Mouse (Mus musculus) forebrain, embryonic 16.5 days (tissue): ENCODE measurements around the gene Cfap221. TPM values are rescaled to one million over a fixed set of nuclear protein-coding genes. Genes with fewer than 3 reads are reported as not detected.

ENCODE experiments used
- ATAC-seq: fragments of 200-750 bp; cut with Nextera tagmentation; 2 replicates; pipeline ENCODE4 v1.8.0; 2017; ENCODE audit warnings: mild to moderate bottlenecking, moderate library complexity
- H3K27ac ChIP-seq: fragments of 300-500 bp; sonication (generic); 2 replicates; pipeline ENCODE4 v1.5.1; 2014; ENCODE audit warnings: low read length, control low read depth
- H3K27me3 ChIP-seq: fragments of 300-500 bp; sonication (generic); replicated peaks from 2 replicates; pipeline ENCODE4 v1.6.1; 2014; ENCODE audit warnings: low read length; ENCODE audit not compliant: control insufficient read depth, insufficient read depth
- H3K36me3 ChIP-seq: fragments of 300-500 bp; sonication (generic); 2 replicates; pipeline ENCODE4 v1.6.1; 2014; ENCODE audit not compliant: control insufficient read depth, insufficient read depth
- H3K4me1 ChIP-seq: fragments of 300-500 bp; sonication (generic); replicated peaks from 2 replicates; pipeline ENCODE4 v1.6.1; 2014; ENCODE audit warnings: low read length; ENCODE audit not compliant: control insufficient read depth, insufficient read depth
- H3K4me2 ChIP-seq: fragments of 300-500 bp; sonication (generic); 2 replicates; pipeline ENCODE4 v1.6.1; 2014; ENCODE audit warnings: mild to moderate bottlenecking, low read length, control low read depth
- H3K4me3 ChIP-seq: fragments of 300-500 bp; sonication (generic); replicated peaks from 2 replicates; pipeline ENCODE4 v1.5.1; 2014; ENCODE audit warnings: mild to moderate bottlenecking, low read length, control low read depth
- H3K9ac ChIP-seq: fragments of 300-500 bp; sonication (generic); replicated peaks from 2 replicates; pipeline ENCODE4 v1.6.1; 2014; ENCODE audit warnings: low read depth, low read length, control low read depth
- H3K9me3 ChIP-seq: fragments of 300-500 bp; sonication (generic); 2 replicates; pipeline ENCODE4 v1.6.1; 2016; ENCODE audit warnings: low read length; ENCODE audit not compliant: control insufficient read depth
- WGBS: fragments of 180-500 bp; shearing (Covaris S2); extraction: QIAGEN DNeasy Blood & Tissue Kit; methylation state at CpG from one replicate; pipeline ENCODE4 v1.1.7; 2014; 5-methylcytosine and 5-hydroxymethylcytosine counted together
- polyA plus RNA-seq: library from polyadenylated mRNA; unstranded; fragments of >200 nt; fragmentation: Nextera tagmentation; extraction: Ambion mirVana; gene quantifications from 2 replicates; pipeline ENCODE4 v1.2.1, GENCODE M21; 2015

The Cfap221 gene
- polyA plus RNA-seq, 1 experiment from 2014 or later, result 0.60 TPM

DNA sequence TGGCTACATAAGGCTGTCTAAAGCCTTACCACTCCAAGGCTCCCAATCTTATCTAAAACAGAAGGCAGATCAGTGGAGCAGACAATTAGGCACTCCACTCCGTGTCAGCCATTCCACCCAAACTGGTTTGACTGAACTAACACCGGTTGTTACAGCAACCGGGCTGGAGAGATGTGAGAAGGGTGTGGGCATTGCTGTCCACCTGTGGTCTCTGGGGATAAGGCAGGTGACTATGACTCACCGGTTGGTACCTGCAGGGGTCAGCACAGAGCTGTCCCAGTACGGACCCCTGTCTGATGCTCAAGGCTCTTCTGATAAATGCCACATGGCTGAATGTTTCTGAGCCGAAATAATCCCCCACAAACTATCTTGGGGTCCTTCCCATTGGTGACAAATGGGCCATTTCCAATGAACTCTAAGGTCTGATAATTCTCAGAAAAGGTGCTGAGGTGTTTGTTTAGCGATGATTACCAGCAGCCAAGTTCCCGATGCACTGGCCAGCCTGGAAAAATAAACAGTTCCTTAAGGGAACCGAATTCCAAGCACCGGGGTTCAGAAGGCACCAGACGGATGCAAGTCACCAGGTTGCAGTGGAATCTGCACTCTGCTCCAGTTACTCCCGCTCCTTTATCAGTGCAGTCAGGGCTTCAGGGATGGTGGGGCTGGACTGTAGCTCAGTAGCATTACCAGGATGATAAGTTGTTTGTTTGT is 31.1 kb downstream of the Cfap221 start:
- H3K4me1 ChIP-seq, result no peaks in the 10 kb centered on the region
- no peaks in the 10 kb centered on the region for H3K9me3 ChIP-seq
- WGBS, result 62% methylated on average over 12 of the region's 12 CpGs
- no peak overlapping the region for H3K4me2 ChIP-seq
- no peak for ATAC-seq
- H3K4me3 ChIP-seq, result no peak overlapping the region
- H3K9ac ChIP-seq, result no peak overlapping the region
- H3K27ac ChIP-seq, result no peak overlapping the region
- H3K36me3 ChIP-seq, result no peaks in the 10 kb centered on the region
- no peaks in the 10 kb centered on the region for H3K27me3 ChIP-seq

DNA sequence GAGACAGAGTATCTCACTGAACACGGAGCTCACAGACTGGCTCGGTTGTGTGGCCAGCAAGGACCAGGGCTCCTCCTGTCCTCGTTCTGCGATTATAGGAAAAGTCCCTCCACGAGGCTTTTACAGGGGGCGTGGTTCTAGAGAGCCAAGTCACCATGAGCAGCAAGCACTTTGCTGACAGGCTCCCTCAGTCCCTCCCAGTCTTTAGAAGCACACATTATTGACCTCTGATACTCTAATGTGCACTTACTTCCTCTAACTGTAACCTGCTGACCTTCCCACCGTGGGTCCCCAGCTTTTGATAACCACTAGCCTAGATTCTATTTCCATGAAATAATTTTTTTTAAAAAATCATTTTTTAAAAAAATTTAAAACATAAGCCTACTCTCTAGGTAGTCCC is 37.1 kb downstream of the Cfap221 start:
- 72% methylated on average over 7 of the region's 7 CpGs for WGBS
- ATAC-seq, result no peak
- Histone ChIP-seq H3K4me1 (0 out of 2 replicates have a peak, but pooled peaks cover 4% of the 10 kb centered on the region), H3K4me2 (no peak overlapping the region), H3K27ac (no peak overlapping the region), H3K27me3 (no peaks in the 10 kb centered on the region), H3K4me3 (no peak overlapping the region), H3K9me3 (no peaks in the 10 kb centered on the region), H3K9ac (no peak overlapping the region), H3K36me3 (no peaks in the 10 kb centered on the region)

DNA sequence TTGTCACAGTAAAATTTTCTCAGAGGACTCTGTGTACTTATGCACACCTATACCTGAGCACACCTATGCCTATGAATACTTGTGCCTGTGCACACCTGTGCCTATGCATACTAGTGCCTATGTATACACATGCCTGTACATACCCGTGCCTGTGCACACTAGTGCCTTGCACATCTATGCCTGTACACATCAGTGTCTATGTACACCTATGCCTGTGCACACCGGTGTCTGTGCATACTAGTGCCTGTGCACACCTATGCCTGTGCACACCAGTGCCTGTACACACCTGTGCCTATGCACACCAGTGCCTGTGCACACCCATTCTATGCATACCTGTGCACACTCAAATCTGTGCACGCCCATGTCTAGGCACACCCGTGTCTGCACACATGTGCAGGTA is 37.6 kb downstream of the Cfap221 start:
- Histone ChIP-seq H3K27me3 (no peaks in the 10 kb centered on the region), H3K27ac (no peak overlapping the region), H3K4me1 (0 out of 2 replicates have a peak, but pooled peaks cover 4% of the 10 kb centered on the region), H3K9ac (no peak overlapping the region), H3K4me2 (no peak overlapping the region), H3K4me3 (no peak overlapping the region), H3K36me3 (no peaks in the 10 kb centered on the region), H3K9me3 (no peaks in the 10 kb centered on the region)
- 96% methylated on average over 4 of the region's 4 CpGs for WGBS
- peak; percentile 26; the same call in 1 of the 2 replicates for ATAC-seq

DNA sequence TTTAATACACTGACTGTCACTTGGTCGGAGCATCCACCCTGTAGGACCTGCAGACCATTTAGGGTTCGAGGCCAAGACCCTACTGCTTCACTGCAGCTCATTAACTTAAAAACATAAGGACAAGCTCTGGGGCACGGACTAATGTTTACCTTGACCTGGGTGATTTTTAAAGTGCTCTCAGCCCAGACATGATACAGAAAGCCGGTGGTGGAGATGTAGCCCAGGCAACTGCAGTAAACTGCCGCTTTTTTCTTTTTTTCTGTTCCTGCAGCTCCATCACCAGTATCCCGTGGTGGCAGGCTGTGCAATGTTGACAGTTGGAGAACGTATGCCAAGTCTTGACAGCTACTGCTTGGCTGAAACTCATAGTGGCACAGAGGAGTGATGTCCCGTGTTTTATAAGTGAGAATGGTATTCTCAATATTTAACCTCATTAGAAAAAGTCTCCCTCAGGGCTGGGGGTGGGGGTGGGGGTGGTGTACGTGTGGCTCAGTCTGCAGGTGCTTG is 39.3 kb downstream of the Cfap221 start:
- H3K9ac ChIP-seq, result no peak overlapping the region
- no peak overlapping the region for H3K27ac ChIP-seq
- H3K36me3 ChIP-seq, result no peaks in the 10 kb centered on the region
- 0 out of 2 replicates have a peak, but pooled peaks cover 4% of the 10 kb centered on the region for H3K4me1 ChIP-seq
- H3K4me2 ChIP-seq, result no peak overlapping the region
- H3K9me3 ChIP-seq, result no peaks in the 10 kb centered on the region
- no peak overlapping the region for H3K4me3 ChIP-seq
- WGBS, result 47% methylated on average over 9 of the region's 9 CpGs
- no peaks in the 10 kb centered on the region for H3K27me3 ChIP-seq
- ATAC-seq, result peak; percentile 84

DNA sequence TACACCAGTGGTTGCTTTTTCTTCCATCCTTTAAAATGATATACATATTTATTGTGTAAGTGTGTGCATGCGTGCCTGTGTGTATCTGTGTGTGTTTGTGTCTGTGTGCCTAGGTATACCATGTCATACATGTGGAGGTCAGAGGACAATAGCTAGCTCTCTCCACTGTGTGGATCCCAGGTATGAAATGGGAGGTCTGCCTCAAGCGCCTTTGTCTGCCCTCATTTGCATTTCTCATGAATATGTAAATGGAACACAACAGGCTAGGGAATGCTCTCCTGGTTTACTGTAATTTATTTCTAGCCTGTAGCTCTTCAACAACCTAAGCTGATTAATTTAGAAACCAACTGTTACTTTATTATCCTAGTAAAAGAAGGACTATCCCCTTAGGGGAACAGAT is 42.4 kb downstream of the Cfap221 start:
- Histone ChIP-seq H3K27me3 (no peaks in the 10 kb centered on the region), H3K4me3 (no peak overlapping the region), H3K27ac (no peak overlapping the region), H3K9ac (no peak overlapping the region), H3K36me3 (no peaks in the 10 kb centered on the region), H3K4me2 (no peak overlapping the region), H3K9me3 (no peaks in the 10 kb centered on the region), H3K4me1 (0 out of 2 replicates have a peak, but pooled peaks cover 4% of the 10 kb centered on the region)
- peak; percentile 49; the same call in 1 of the 2 replicates for ATAC-seq
- 59% methylated on average over 2 of the region's 2 CpGs for WGBS

DNA sequence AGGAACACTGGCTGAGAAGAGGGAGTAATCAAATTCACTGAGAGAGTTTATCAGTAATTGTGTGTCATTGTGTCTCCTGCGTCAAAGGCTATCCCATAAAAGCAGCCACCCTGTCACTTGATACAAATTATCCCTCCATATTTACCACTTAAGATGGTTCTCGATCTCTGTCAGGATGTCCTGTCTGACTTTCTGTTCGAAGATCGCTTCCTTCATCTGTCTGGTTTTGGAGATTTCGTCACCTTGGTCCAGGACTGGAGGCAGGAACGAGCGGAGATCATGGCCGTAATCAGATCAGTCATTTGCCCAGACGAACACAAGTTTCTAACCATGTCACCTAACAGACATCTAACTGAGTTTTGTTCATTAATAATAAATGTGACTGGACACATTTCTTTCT is 43.6 kb downstream of the Cfap221 start:
- H3K4me3 ChIP-seq, result no peak overlapping the region
- H3K4me2 ChIP-seq, result no peak overlapping the region
- no peak overlapping the region for H3K27ac ChIP-seq
- no peak for ATAC-seq
- 88% methylated on average over 9 of the region's 9 CpGs for WGBS
- H3K9me3 ChIP-seq, result no peaks in the 10 kb centered on the region
- 0 out of 2 replicates have a peak, but pooled peaks cover 4% of the 10 kb centered on the region for H3K4me1 ChIP-seq
- H3K27me3 ChIP-seq, result no peaks in the 10 kb centered on the region
- H3K36me3 ChIP-seq, result no peaks in the 10 kb centered on the region
- H3K9ac ChIP-seq, result no peak overlapping the region

DNA sequence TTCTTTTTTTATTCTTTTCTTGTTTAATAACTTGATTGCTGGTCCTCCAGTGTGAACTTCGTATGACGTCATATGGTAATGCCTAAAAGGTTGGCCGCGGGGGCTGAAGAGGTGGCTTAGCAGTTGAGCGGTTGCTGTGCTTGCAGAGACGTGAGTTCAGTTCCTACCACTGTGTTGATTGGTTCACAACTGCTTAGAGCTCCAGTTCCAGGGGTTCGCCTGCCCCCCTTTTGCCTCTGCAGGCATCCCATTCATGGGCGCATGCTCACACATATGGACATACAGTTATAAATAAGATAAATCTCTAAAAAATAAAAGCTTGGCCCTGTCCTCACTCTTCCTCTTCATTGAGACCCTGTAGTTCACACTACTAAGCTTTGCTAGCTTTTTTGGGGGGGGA is 46.9 kb downstream of the Cfap221 start:
- Histone ChIP-seq H3K27me3 (no peaks in the 10 kb centered on the region), H3K27ac (no peak overlapping the region), H3K9ac (no peak overlapping the region), H3K4me2 (no peak overlapping the region), H3K36me3 (no peaks in the 10 kb centered on the region), H3K9me3 (no peaks in the 10 kb centered on the region), H3K4me1 (no peaks in the 10 kb centered on the region), H3K4me3 (no peak overlapping the region)
- ATAC-seq, result no peak
- WGBS, result 94% methylated on average over 8 of the region's 8 CpGs

DNA sequence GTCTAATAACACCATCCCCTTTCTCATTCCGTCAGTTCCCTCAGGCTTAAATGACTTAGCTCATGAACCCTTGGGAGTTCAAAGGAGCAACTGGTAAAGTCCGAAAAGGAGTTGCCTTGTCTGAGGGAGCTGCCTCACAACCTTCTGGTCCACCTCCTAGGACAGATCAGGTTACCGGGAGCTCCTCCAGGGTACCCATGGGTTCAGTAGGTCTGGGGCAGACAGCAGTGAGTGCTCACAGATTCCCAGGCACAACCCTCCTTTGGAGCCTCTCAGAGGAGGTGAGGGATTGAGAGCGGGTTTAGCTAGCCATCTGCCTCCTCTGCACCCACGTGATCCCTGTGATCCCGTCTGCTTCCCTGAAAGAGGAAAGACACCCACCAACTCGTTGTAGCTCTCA is 60.2 kb downstream of the Cfap221 start:
- H3K27me3 ChIP-seq, result no peaks in the 10 kb centered on the region

DNA sequence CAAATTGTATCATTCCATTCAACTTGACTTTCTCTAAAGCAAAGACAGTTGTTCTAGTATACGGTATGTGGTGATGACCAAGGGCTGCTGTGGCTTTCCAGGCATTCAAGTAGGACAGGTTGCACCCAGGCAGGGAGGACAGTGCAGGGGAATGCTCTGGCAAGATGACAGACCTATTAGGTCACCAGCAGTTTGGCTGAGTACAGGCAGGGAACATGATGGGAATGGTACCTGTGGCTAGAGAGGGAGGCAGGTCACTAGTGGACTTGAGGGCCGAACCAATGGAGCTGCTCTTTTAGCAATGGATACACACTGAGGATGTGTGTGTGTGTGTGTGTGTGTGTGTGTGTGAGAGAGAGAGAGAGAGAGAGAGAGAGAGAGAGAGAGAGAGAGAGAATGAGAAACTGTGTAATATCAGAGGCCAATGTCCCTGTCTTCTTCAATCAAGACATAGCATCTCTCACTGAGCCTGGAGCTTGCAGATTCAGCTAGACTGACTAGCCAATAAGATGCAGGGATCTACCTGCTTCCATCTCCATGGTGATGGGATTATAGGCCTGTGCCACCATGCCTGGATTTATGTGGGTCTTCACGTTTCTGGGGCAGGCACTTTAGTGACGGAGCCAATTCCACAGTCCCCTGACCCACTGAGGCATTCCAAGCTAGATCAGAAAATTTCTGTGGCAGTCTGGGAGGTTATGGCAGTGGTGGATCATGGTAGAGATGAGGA is 65.4 kb downstream of the Cfap221 start:
- no peak overlapping the region for H3K4me2 ChIP-seq
- no peak overlapping the region for H3K27ac ChIP-seq
- WGBS, result 80% methylated on average over 4 of the region's 4 CpGs
- no peaks in the 10 kb centered on the region for H3K36me3 ChIP-seq
- no peak for ATAC-seq
- H3K27me3 ChIP-seq, result no peaks in the 10 kb centered on the region
- H3K4me1 ChIP-seq, result no peaks in the 10 kb centered on the region
- H3K9me3 ChIP-seq, result no peaks in the 10 kb centered on the region
- H3K9ac ChIP-seq, result no peak overlapping the region
- H3K4me3 ChIP-seq, result no peak overlapping the region

More for the DNA sequence above, 60.2 kb downstream of the Cfap221 start:
- H3K4me1 ChIP-seq, result no peaks in the 10 kb centered on the region
- no peak overlapping the region for H3K9ac ChIP-seq
- WGBS, result 34% methylated on average over 7 of the region's 7 CpGs
- H3K4me3 ChIP-seq, result no peak overlapping the region
- no peak overlapping the region for H3K27ac ChIP-seq
- no peak for ATAC-seq
- H3K4me2 ChIP-seq, result no peak overlapping the region
- no peaks in the 10 kb centered on the region for H3K36me3 ChIP-seq
- H3K9me3 ChIP-seq, result no peaks in the 10 kb centered on the region
